Mouse (Mus musculus) limb, embryonic 14.5 days (tissue): ENCODE data around the gene Map2k3. TPM values are rescaled to one million over a fixed set of nuclear protein-coding genes. Genes with fewer than 3 reads are reported as not detected.

Experiments used
- ATAC-seq: fragments of 200-750 bp; cut with Nextera tagmentation; 2 replicates; pipeline ENCODE4 v1.8.0; 2017; ENCODE audit warnings: low read depth, moderate number of reproducible peaks, moderate TSS enrichment; ENCODE audit not compliant: low FRiP score
- DNase-seq: peaks from one replicate; pipeline ENCODE4 v3.0.0-alpha.2; 2015; ENCODE audit warnings: low spot score
- H3K27ac ChIP-seq: fragments of 300-500 bp; sonication (generic); replicated peaks from 2 replicates; pipeline ENCODE4 v1.5.1; 2014; ENCODE audit warnings: low read depth, mild to moderate bottlenecking, low read length, moderate library complexity, mixed read lengths
- H3K27me3 ChIP-seq: fragments of 300-500 bp; sonication (generic); 2 replicates; pipeline ENCODE4 v1.6.1; 2014; ENCODE audit warnings: low read length, mixed read lengths; ENCODE audit not compliant: control insufficient read depth, insufficient read depth
- H3K36me3 ChIP-seq: fragments of 300-500 bp; sonication (generic); 2 replicates; pipeline ENCODE4 v1.6.1; 2014; ENCODE audit warnings: mild to moderate bottlenecking, low read length, moderate library complexity, mixed read lengths; ENCODE audit not compliant: control insufficient read depth, insufficient read depth
- H3K4me1 ChIP-seq: fragments of 300-500 bp; sonication (generic); 2 replicates; pipeline ENCODE4 v1.6.1; 2014; ENCODE audit warnings: antibody characterized with exemption, low read length, mixed read lengths; ENCODE audit not compliant: control insufficient read depth, insufficient read depth
- H3K4me2 ChIP-seq: fragments of 300-500 bp; sonication (generic); replicated peaks from 2 replicates; pipeline ENCODE4 v1.6.1; 2014; ENCODE audit warnings: low read depth, mild to moderate bottlenecking, low read length, moderate library complexity; ENCODE audit not compliant: severe bottlenecking
- H3K4me3 ChIP-seq: fragments of 300-500 bp; sonication (generic); replicated peaks from 2 replicates; pipeline ENCODE4 v1.5.1; 2014; ENCODE audit warnings: low read length
- H3K9ac ChIP-seq: fragments of 300-500 bp; sonication (generic); 2 replicates; pipeline ENCODE4 v1.6.1; 2014; ENCODE audit warnings: mild to moderate bottlenecking, low read depth, low read length, moderate library complexity; ENCODE audit not compliant: severe bottlenecking
- H3K9me3 ChIP-seq: fragments of 300-500 bp; sonication (generic); 2 replicates; pipeline ENCODE4 v1.6.1; 2016; ENCODE audit warnings: low read length; ENCODE audit not compliant: control insufficient read depth
- POLR2A ChIP-seq: fragments of 200-500 bp; IDR thresholded peaks from 2 replicates; pipeline ENCODE4 v1.8.0; 2012; ENCODE audit warnings: inconsistent platforms, mild to moderate bottlenecking, moderate library complexity, borderline replicate concordance; ENCODE audit not compliant: insufficient read depth, insufficient read length; ENCODE audit errors: extremely low read depth
- WGBS: fragments of 180-500 bp; shearing (Covaris S2); extraction: QIAGEN DNeasy Blood & Tissue Kit; methylation state at CpG from one replicate; pipeline ENCODE4 v1.1.7; 2014; 5-methylcytosine and 5-hydroxymethylcytosine counted together
- polyA plus RNA-seq, 2 experiments: library from polyadenylated mRNA; depleted of rRNA in 1 of 2; stranded (reverse) in 1 of 2; unstranded in 1 of 2; fragments of >200 nt; fragmentation: Nextera tagmentation in 1 of 2; extraction: Ambion mirVana in 1 of 2; gene quantifications; 2 replicates each; pipeline versions ENCODE4 v1.2.1 to v1.2.3; 2012 to 2014

Gene Map2k3
- polyA plus RNA-seq, 2 experiments = 34.3 to 76.4 TPM

- peaks cover 8% of the 10 kb centered on the region for H3K4me1 ChIP-seq
- no peak for ATAC-seq
- no peaks in the 10 kb centered on the region for H3K27me3 ChIP-seq
- WGBS = 70% methylated on average over 10 of the region's 10 CpGs
- DNase-seq = no peak
- H3K27ac ChIP-seq = no peak overlapping the region
- no peak for TF ChIP-seq POLR2A
- no peaks in the 10 kb centered on the region for H3K9me3 ChIP-seq
- peak overlapping the region; percentile 59 for H3K4me2 ChIP-seq
- H3K9ac ChIP-seq = peak overlapping the region; percentile 62; the same call in 1 of the 2 replicates
- no peaks in the 10 kb centered on the region for H3K36me3 ChIP-seq
- peak overlapping the region; percentile 73 for H3K4me3 ChIP-seq
Measured at GRCm38 (mm10) chr11:60933178-60933930, 1.5 kb downstream of the Map2k3 start.

- DNase-seq (no peak), ATAC-seq (no peak)
- Histone ChIP-seq H3K4me3 (no peak overlapping the region), H3K27me3 (no peaks in the 10 kb centered on the region), H3K36me3 (no peaks in the 10 kb centered on the region), H3K27ac (no peak overlapping the region), H3K4me1 (peaks cover 8% of the 10 kb centered on the region), H3K9me3 (no peaks in the 10 kb centered on the region), H3K4me2 (no peak overlapping the region), H3K9ac (no peak overlapping the region)
- TF ChIP-seq POLR2A = no peak
- WGBS = 83% methylated on average over 2 of the region's 2 CpGs
Measured at GRCm38 (mm10) chr11:60934795-60935194, 3.0 kb downstream of the Map2k3 start.

- 80% methylated on average over 7 of the region's 7 CpGs for WGBS
- DNase-seq (no peak), ATAC-seq (no peak)
- Histone ChIP-seq H3K4me2 (no peak overlapping the region), H3K4me3 (no peak overlapping the region), H3K9me3 (no peaks in the 10 kb centered on the region), H3K27ac (no peak overlapping the region), H3K9ac (0 out of 2 replicates have a peak overlapping the region, but pooled peaks have one; percentile 25), H3K36me3 (no peaks in the 10 kb centered on the region), H3K27me3 (no peaks in the 10 kb centered on the region), H3K4me1 (peaks cover 8% of the 10 kb centered on the region)
- no peak for TF ChIP-seq POLR2A
Measured at GRCm38 (mm10) chr11:60935326-60935974, 3.6 kb downstream of the Map2k3 start.

- H3K27ac ChIP-seq = no peak overlapping the region
- no peaks in the 10 kb centered on the region for H3K36me3 ChIP-seq
- WGBS = 64% methylated on average over 4 of the region's 4 CpGs
- H3K9me3 ChIP-seq = no peaks in the 10 kb centered on the region
- DNase-seq = no peak
- no peak overlapping the region for H3K9ac ChIP-seq
- H3K4me2 ChIP-seq = no peak overlapping the region
- H3K4me3 ChIP-seq = no peak overlapping the region
- TF ChIP-seq POLR2A = no peak
- no peaks in the 10 kb centered on the region for H3K27me3 ChIP-seq
- ATAC-seq = no peak
- peaks cover 8% of the 10 kb centered on the region for H3K4me1 ChIP-seq
Measured at GRCm38 (mm10) chr11:60935975-60936373, 4.1 kb downstream of the Map2k3 start.

- Histone ChIP-seq H3K4me2 (no peak overlapping the region), H3K9ac (no peak overlapping the region), H3K4me1 (peaks cover 8% of the 10 kb centered on the region), H3K27ac (no peak overlapping the region), H3K36me3 (peaks cover 9% of the 10 kb centered on the region), H3K27me3 (no peaks in the 10 kb centered on the region), H3K9me3 (no peaks in the 10 kb centered on the region), H3K4me3 (no peak overlapping the region)
- DNase-seq = no peak
- no peak for TF ChIP-seq POLR2A
- ATAC-seq = no peak
- 92% methylated on average over 3 of the region's 3 CpGs for WGBS
Measured at GRCm38 (mm10) chr11:60937611-60938010, 5.8 kb downstream of the Map2k3 start.
